Mouse (Mus musculus) limb, embryonic 11.5 days (tissue): ENCODE results near the gene Mvp. TPM values are rescaled to one million over a fixed set of nuclear protein-coding genes. Genes with fewer than 3 reads are reported as not detected.

Experiments used
- ATAC-seq: fragments of 200-750 bp; cut with Nextera tagmentation; 2 replicates; pipeline ENCODE4 v1.8.0; 2017; ENCODE audit warnings: low read depth; ENCODE audit not compliant: insufficient number of reproducible peaks, low FRiP score, low TSS enrichment
- DNase-seq: peaks from one replicate; pipeline ENCODE4 v3.0.0-alpha.2; 2015; ENCODE audit warnings: low spot score
- H3K27ac ChIP-seq: fragments of 300-500 bp; sonication (generic); replicated peaks from 2 replicates; pipeline ENCODE4 v1.5.1; 2014; ENCODE audit warnings: low read depth, mild to moderate bottlenecking, low read length
- H3K27me3 ChIP-seq: fragments of 300-500 bp; sonication (generic); 2 replicates; pipeline ENCODE4 v1.6.1; 2014; ENCODE audit warnings: mild to moderate bottlenecking, low read length, mixed read lengths; ENCODE audit not compliant: control insufficient read depth, insufficient read depth
- H3K36me3 ChIP-seq: fragments of 300-500 bp; sonication (generic); 2 replicates; pipeline ENCODE4 v1.6.1; 2014; ENCODE audit warnings: mild to moderate bottlenecking, low read length, moderate library complexity, mixed read lengths; ENCODE audit not compliant: control insufficient read depth, insufficient read depth
- H3K4me1 ChIP-seq: fragments of 300-500 bp; sonication (generic); 2 replicates; pipeline ENCODE4 v1.6.1; 2014; ENCODE audit warnings: low read length, mixed read lengths; ENCODE audit not compliant: control insufficient read depth, insufficient read depth
- H3K4me2 ChIP-seq: fragments of 300-500 bp; sonication (generic); 2 replicates; pipeline ENCODE4 v1.6.1; 2014; ENCODE audit warnings: low read depth, mild to moderate bottlenecking, moderate library complexity; ENCODE audit not compliant: severe bottlenecking
- H3K4me3 ChIP-seq: fragments of 300-500 bp; sonication (generic); 2 replicates; pipeline ENCODE4 v1.5.1; 2014; ENCODE audit warnings: low read depth, low read length
- H3K9ac ChIP-seq: fragments of 300-500 bp; sonication (generic); 2 replicates; pipeline ENCODE4 v1.6.1; 2014; ENCODE audit warnings: mild to moderate bottlenecking, low read length
- H3K9me3 ChIP-seq: fragments of 300-500 bp; sonication (generic); 2 replicates; pipeline ENCODE4 v1.6.1; 2016; ENCODE audit warnings: low read length; ENCODE audit not compliant: control insufficient read depth
- WGBS: fragments of 180-500 bp; shearing (Covaris S2); extraction: QIAGEN DNeasy Blood & Tissue Kit; methylation state at CpG from one replicate; pipeline ENCODE4 v1.1.7; 2014; 5-methylcytosine and 5-hydroxymethylcytosine counted together
- polyA plus RNA-seq: library from polyadenylated mRNA; unstranded; fragments of >200 nt; fragmentation: Nextera tagmentation; extraction: Ambion mirVana; gene quantifications from 2 replicates; pipeline ENCODE4 v1.2.1, GENCODE M21; 2014

The Mvp gene
- polyA plus RNA-seq, 1 experiment from 2014 or later, result 2.3 TPM

DNA sequence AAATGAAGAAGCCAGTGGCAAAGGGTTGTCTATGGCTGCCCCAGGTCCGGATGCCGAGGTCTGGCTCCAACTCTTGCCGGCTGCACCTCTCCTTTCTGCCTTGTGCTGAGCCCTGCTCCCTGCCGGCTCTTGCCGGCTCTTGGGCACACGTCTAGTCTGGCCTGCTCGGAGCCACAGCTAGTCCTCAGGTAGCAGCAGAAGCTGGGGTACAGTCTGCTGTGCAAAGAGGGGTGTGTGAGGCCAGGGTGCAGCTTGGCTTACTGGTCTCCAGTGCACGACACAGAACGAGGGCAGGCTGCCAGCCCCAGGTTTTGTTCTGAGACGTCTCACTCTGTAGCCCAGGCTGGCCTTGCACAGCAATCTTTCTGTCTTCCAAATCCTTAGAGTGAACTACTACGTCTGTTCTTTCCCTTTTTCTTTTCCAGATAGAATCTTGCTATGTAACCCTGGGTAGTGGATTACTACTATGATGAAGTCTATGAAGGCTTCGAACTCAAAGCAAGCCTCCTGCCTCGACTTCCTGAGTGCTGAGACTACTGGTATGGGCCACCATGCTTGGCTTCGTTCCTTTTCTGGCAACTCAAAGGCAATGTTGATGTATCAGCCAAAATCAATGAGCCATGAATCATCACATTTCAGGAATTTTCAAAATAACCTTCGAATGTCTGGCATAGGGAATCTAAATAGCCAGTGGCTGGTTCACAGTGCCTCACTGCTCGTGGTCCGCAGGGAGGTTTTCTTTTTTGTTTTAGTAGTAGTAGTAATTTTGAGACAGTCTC is 4.9 kb downstream of the Mvp start:
- Histone ChIP-seq H3K36me3 (no peaks in the 10 kb centered on the region), H3K9ac (no peak overlapping the region), H3K27ac (no peak overlapping the region), H3K4me2 (no peak overlapping the region), H3K4me3 (no peak overlapping the region), H3K4me1 (peaks cover 2% of the 10 kb centered on the region; the same call in 1 of the 2 replicates), H3K9me3 (no peaks in the 10 kb centered on the region), H3K27me3 (no peaks in the 10 kb centered on the region)
- no peak for DNase-seq
- 89% methylated on average over 17 of the region's 17 CpGs for WGBS
- no peak for ATAC-seq

DNA sequence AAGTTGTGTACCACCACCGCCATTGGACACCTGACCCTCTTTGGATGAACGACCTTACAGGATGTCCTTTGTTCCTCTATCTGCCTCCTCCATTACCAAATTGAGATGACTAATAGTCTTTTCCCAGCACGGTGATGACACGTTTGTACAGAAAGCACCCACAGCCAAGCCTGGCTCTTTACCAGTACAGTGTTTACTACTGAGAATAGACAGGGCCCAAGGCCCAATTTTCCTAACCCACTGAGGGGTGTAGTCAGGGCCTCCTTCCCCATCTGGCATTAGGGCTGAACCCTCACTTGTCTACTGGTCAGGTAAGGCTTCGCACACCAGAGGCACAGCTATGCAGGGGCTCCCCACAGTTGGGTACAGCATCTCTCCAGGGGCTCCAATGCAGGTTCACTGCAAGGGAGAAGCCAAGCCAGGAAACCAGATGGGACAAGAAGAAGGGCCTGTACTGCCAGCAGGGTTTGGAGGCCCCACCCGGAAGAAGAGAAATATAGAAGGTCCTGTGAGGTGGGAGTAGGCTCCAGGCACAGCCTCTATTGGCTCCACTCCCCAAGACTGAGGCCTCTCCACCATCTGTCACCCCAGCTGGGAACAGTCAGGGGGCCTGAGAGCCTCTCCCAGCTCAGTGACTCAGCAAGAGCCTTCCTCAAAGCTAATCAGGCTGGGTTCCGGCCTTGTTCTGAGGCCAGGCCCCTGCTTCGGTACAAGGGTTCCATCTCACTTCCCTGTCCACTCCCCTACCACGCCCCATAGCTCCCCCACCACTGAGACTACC is 6.0 kb downstream of the Mvp start:
- no peaks in the 10 kb centered on the region for H3K9me3 ChIP-seq
- no peak overlapping the region for H3K4me2 ChIP-seq
- H3K4me1 ChIP-seq, result no peaks in the 10 kb centered on the region
- WGBS, result 70% methylated on average over 9 of the region's 9 CpGs
- ATAC-seq, result no peak
- H3K27me3 ChIP-seq, result no peaks in the 10 kb centered on the region
- H3K9ac ChIP-seq, result no peak overlapping the region
- H3K4me3 ChIP-seq, result no peak overlapping the region
- H3K27ac ChIP-seq, result no peak overlapping the region
- no peak for DNase-seq
- no peaks in the 10 kb centered on the region for H3K36me3 ChIP-seq

DNA sequence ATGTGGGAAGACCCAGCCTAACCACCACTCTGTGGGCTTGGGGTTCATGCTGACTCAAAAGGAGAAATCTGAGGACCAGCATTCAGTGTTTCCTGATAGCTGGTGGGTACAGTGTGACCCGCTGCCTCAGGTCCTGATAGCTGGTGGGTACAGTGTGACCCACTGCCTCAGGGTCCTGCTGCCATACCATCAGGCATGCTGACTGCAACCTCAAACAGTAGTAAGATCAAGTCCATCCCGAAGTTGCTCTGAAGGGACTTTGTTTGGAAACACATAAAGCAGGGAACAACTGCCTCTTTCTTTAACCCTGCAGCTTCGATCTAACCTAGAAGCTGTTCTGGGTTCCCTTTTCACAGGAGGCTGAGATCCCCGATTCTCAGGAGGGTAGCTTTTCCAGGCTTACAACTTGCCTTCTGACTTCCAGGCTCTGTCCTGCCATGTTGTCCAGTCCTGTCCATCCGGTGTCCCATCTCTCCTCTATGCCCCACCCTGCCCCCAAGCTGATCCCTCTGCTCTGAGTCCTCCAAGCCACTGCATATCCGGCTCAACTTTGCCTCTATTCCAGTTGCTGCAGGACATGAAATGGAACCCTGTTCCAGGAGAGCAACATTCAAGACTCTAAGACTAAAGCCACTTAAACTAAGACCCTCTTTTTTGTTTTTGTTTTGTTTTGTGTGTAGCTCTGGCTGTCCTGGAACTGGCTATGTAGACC is 7.0 kb downstream of the Mvp start:
- 87% methylated on average over 6 of the region's 6 CpGs for WGBS
- H3K9me3 ChIP-seq, result no peaks in the 10 kb centered on the region
- no peak overlapping the region for H3K4me2 ChIP-seq
- no peak overlapping the region for H3K4me3 ChIP-seq
- no peaks in the 10 kb centered on the region for H3K4me1 ChIP-seq
- no peak overlapping the region for H3K27ac ChIP-seq
- H3K36me3 ChIP-seq, result no peaks in the 10 kb centered on the region
- DNase-seq (no peak), ATAC-seq (no peak)
- no peaks in the 10 kb centered on the region for H3K27me3 ChIP-seq
- no peak overlapping the region for H3K9ac ChIP-seq

DNA sequence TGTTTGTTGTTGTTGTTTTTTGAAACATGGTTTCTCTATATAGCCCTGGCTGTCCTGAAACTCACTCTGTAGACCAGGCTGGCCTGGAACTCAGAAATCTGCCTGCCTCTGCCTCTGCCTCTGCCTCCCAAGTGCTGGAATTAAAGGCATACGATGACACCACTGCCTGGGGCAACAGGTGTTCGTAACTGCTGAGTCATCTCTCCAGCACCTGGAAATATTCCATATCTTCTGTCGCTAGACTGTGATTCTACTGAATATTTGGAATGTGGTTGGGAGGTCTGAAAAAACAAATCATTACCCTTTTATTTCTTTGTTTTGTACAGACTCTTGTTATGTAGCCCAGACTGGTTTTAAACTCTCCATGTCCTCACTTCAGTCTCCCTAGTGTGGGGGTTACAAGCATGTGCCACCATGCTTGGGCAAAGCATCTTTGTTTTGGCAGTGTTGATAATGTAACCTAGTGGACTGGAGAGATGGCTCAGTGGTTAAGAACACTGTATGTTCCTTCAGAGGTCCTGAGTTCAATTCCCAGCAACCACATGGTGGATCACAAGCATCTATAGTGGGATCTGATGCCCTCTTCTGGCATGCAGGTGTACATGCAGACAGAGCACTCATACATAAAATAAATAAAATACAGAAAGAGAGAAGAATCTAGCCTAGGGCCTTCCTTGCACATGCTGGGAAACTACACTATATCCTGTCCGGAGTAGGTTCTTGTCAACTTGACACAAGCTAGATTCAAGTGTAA is 10.1 kb downstream of the Mvp start:
- Histone ChIP-seq H3K27me3 (no peaks in the 10 kb centered on the region), H3K4me1 (no peaks in the 10 kb centered on the region), H3K4me3 (no peak overlapping the region), H3K9me3 (no peaks in the 10 kb centered on the region), H3K4me2 (no peak overlapping the region), H3K36me3 (no peaks in the 10 kb centered on the region), H3K27ac (no peak overlapping the region), H3K9ac (no peak overlapping the region)
- ATAC-seq (no peak), DNase-seq (no peak)
- 89% methylated on average over 4 of the region's 4 CpGs for WGBS

DNA sequence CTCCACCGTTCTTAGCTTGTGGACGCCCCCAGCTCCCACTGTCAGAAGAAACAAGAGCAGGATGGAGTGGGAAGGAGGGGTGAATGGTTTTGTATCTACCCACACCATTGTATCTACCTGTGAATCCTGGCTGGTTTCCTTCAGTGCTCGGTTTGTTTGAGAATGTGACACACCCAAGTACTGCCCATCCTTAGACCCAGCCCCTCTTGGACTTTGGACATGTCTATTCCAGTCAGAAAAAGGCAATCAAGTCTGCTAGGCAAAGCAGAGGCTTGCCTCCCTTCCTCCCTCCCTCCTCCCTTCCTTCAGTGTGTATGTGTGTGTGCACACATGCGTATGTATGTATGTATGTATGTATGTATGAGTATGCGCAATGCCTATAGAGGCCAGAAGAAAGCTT is 10.8 kb downstream of the Mvp start:
- 95% methylated on average over 5 of the region's 5 CpGs for WGBS
- Histone ChIP-seq H3K4me2 (no peak overlapping the region), H3K9me3 (no peaks in the 10 kb centered on the region), H3K4me3 (no peak overlapping the region), H3K27ac (no peak overlapping the region), H3K27me3 (no peaks in the 10 kb centered on the region), H3K36me3 (no peaks in the 10 kb centered on the region), H3K4me1 (no peaks in the 10 kb centered on the region), H3K9ac (no peak overlapping the region)
- DNase-seq (no peak), ATAC-seq (no peak)

DNA sequence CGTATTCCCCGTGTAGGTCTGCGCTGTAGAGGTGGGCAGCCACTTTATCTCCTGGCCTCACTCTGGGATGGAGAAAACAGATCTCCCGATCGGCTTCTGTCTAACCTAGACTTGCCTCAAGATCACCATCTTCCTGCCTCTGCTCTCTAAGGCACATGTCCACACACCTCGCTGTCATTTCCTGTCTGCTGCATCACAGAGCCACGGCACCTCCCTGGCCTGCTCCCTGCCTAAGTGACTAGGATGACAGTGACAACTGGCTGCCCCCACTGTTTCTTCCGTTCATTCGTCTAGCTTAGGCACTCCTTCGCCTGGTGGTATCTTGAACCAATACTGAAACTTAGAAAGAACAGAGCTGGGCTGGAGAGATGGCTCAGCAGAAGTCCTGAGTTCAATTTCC is 14.9 kb downstream of the Mvp start:
- Histone ChIP-seq H3K9ac (no peak overlapping the region), H3K4me2 (no peak overlapping the region), H3K4me3 (no peak overlapping the region), H3K4me1 (no peaks in the 10 kb centered on the region), H3K36me3 (no peaks in the 10 kb centered on the region; the same call in 1 of the 2 replicates), H3K27me3 (no peaks in the 10 kb centered on the region), H3K27ac (no peak overlapping the region), H3K9me3 (no peaks in the 10 kb centered on the region)
- no peak for DNase-seq
- ATAC-seq, result no peak
- 77% methylated on average over 10 of the region's 10 CpGs for WGBS

DNA sequence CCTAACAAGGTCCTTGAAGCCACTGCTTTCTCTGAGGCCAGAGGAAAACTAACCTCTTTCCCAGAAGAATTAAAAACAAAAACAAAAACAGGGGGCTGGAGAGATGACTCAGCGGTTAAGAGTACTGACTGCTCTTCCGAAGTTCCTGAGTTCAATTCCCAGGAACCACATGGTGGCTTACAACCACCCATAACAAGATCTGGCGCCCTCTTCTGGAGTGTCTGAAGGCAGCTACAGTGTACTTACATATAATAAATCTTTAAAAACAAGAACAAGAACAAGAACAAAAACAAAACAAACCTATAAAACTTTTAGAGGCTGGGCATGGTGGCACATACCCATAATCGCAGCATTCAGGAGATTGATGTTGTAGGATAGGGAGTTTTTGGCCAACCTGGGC is 18.0 kb downstream of the Mvp start:
- 83% methylated on average over 4 of the region's 4 CpGs for WGBS
- ATAC-seq, result no peak
- H3K36me3 ChIP-seq, result no peaks in the 10 kb centered on the region; the same call in 1 of the 2 replicates
- no peaks in the 10 kb centered on the region for H3K4me1 ChIP-seq
- no peak overlapping the region for H3K27ac ChIP-seq
- H3K4me2 ChIP-seq, result no peak overlapping the region
- no peak for DNase-seq
- H3K9ac ChIP-seq, result no peak overlapping the region
- no peaks in the 10 kb centered on the region for H3K9me3 ChIP-seq
- H3K4me3 ChIP-seq, result no peak overlapping the region
- no peaks in the 10 kb centered on the region for H3K27me3 ChIP-seq

DNA sequence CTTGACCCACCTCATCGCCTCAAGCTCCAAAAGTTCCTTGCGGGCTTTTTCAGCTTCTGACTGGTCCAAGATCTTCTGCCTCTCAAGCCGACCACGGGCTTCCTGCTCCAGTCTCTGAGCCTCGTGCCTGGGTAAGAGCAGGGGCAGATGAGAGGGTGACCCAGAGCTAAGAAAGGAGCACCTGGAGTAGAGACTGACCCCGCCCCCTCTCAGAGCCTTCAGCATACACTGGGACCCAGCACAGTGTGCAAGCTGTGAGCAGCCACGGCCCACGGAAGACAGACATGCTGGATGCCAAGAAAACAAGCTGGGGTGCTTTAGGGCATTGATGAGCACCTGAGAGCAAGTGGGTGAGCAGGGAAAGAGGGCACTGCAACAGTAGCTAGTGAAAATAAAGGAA is 25.6 kb downstream of the Mvp start:
- H3K27me3 ChIP-seq, result no peaks in the 10 kb centered on the region
- no peak for ATAC-seq
- no peak for DNase-seq
- no peaks in the 10 kb centered on the region for H3K36me3 ChIP-seq
- WGBS, result 74% methylated on average over 8 of the region's 8 CpGs
- no peak overlapping the region for H3K27ac ChIP-seq
- no peaks in the 10 kb centered on the region for H3K9me3 ChIP-seq
- no peak overlapping the region for H3K9ac ChIP-seq
- H3K4me3 ChIP-seq, result no peak overlapping the region
- no peak overlapping the region for H3K4me2 ChIP-seq
- no peaks in the 10 kb centered on the region for H3K4me1 ChIP-seq
